In the genomic region with DNA sequence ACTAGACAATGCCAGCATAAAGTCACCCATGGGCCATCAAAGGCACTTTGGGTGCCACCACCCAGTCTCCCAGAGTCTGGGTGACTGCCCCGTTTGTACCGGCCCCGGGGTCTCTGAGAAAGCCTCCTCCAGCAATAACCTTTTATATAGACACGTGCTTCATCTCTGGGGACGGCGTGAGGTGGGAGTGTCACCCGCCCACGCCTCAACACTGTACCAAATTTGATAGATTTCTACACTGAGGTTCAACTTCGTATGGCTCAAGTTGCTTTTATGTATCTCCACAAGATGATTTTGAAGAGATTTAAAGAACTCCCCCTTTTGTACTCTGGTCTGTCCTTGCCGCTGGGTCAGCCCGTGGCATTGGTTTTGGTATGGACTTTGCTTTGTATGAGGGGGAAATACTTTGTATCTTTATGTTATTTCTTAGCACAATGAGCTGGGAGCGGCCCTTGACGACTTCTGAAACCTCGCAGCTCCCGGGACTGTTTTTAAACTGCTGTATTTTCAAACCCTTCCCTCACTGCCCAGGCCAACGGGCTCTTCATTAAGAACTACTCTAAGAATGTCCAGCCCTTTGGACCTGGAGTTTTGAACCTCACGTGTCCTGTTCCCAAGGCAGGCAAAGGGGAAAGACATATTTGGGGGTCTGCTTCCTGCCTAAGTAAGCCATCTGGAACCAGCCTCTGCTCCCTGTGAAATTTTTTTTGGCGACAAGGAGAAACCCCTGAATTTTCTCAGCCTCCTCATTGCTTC, we compare ENCODE assay signal across 13 mouse cellular contexts.
"Had no signal": no experiment of that assay in that cellular context is flagged by ENCODE, and none has a peak within 500 bp of the region (broad histone marks: within the 10 kb centered on the region; RNA-seq: fewer than 3 reads in every experiment).

No protein-coding gene starts in this region.

- H3K4me1 ChIP-seq: neural tube, embryonic 12.5 days had no signal

- H3K9me3 ChIP-seq: limb, embryonic 12.5 days; midbrain, embryonic 10.5 days; neural tube, embryonic 12.5 days had no signal

- H3K27me3 ChIP-seq: limb, embryonic 12.5 days; neural tube, embryonic 12.5 days had no signal

- H3K27ac ChIP-seq: limb, embryonic 12.5 days; liver, embryonic 14.5 days; midbrain, embryonic 10.5 days; neural tube, embryonic 12.5 days had no signal

- H3K4me3 ChIP-seq: limb, embryonic 12.5 days; midbrain, embryonic 10.5 days; myocyte; neural tube, embryonic 12.5 days had no signal

- H3K9ac ChIP-seq: limb, embryonic 12.5 days; liver, embryonic 14.5 days; neural tube, embryonic 12.5 days had no signal

- DNase-seq: kidney, postnatal 14 days; layer of hippocampus, adult 9-11 months; layer of hippocampus, postnatal 36 days; lung, adult 2 months; lung, postnatal 36 days; midbrain, embryonic 14.5 days; thymus, postnatal 4 days had no signal

- H3K4me2 ChIP-seq: limb, embryonic 12.5 days; neural tube, embryonic 12.5 days had no signal

- ATAC-seq: lung, postnatal 0 days had no signal
